Mouse (Mus musculus) brown adipose tissue, adult 24 weeks (tissue): ENCODE measurements around the gene Shd. TPM values are rescaled to one million over a fixed set of nuclear protein-coding genes. Genes with fewer than 3 reads are reported as not detected.

Experiments used
- H3K27ac ChIP-seq: fragments of 200-500 bp; replicated peaks from 2 replicates; pipeline ENCODE4 v1.5.1; 2012; ENCODE audit warnings: low read depth, mild to moderate bottlenecking, low read length
- H3K4me1 ChIP-seq: fragments of 200-500 bp; 2 replicates; pipeline ENCODE4 v1.6.1; 2012; ENCODE audit warnings: low read length, mixed read lengths; ENCODE audit not compliant: control insufficient read depth, insufficient read depth, insufficient read length
- H3K4me3 ChIP-seq: fragments of 200-500 bp; 2 replicates; pipeline ENCODE4 v1.5.1; 2012; ENCODE audit warnings: low read depth, mild to moderate bottlenecking, low read length, moderate library complexity; ENCODE audit not compliant: insufficient read depth
- polyA plus RNA-seq: library from polyadenylated mRNA; stranded (reverse); fragments of >200 nt; gene quantifications from 2 replicates; pipeline ENCODE4 v1.2.4, GENCODE M21; 2012; ENCODE audit not compliant: missing spikeins, insufficient read depth, insufficient read length

Gene Shd
- polyA plus RNA-seq, 1 experiment, result not detected

GRCm38 (mm10) chr17:56009088-56009961, 39.1 kb downstream of the Shd start:
- Histone ChIP-seq H3K4me1 (0 out of 2 replicates have a peak, but pooled peaks cover 3% of the 10 kb centered on the region), H3K4me3 (peak overlapping the region; percentile 83), H3K27ac (no peak overlapping the region)

DNA sequence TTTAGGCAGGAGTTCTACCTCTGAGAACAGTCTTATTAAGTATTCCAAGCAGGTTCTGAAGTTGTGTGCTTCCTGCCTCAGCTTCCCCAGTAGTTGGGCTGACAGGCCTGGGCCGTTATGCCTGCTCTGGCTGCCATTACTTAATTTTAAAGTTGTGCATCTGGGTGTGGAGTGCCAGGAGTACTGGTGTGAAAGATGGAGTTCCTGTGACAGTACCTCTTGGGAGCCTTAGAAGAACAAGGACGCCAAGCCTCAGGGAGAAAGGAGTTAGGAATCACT, 39.6 kb downstream of the Shd start:
- Histone ChIP-seq H3K4me1 (0 out of 2 replicates have a peak, but pooled peaks cover 3% of the 10 kb centered on the region), H3K27ac (no peak overlapping the region), H3K4me3 (peak overlapping the region; percentile 83)

- Histone ChIP-seq H3K27ac (no peak overlapping the region), H3K4me3 (peak overlapping the region; percentile 83; the same call in 1 of the 2 replicates), H3K4me1 (0 out of 2 replicates have a peak, but pooled peaks cover 3% of the 10 kb centered on the region)
Observed at GRCm38 (mm10) chr17:56010255-56010654, 40.0 kb downstream of the Shd start.

- Histone ChIP-seq H3K4me3 (no peak overlapping the region; the same call in 1 of the 2 replicates), H3K27ac (no peak overlapping the region), H3K4me1 (0 out of 2 replicates have a peak, but pooled peaks cover 3% of the 10 kb centered on the region)
Observed at GRCm38 (mm10) chr17:56010681-56011080, 40.4 kb downstream of the Shd start.

GRCm38 (mm10) chr17:56011441-56011840, 41.2 kb downstream of the Shd start:
- no peak overlapping the region for H3K4me3 ChIP-seq
- H3K27ac ChIP-seq, result no peak overlapping the region
- H3K4me1 ChIP-seq, result 0 out of 2 replicates have a peak, but pooled peaks cover 3% of the 10 kb centered on the region

DNA sequence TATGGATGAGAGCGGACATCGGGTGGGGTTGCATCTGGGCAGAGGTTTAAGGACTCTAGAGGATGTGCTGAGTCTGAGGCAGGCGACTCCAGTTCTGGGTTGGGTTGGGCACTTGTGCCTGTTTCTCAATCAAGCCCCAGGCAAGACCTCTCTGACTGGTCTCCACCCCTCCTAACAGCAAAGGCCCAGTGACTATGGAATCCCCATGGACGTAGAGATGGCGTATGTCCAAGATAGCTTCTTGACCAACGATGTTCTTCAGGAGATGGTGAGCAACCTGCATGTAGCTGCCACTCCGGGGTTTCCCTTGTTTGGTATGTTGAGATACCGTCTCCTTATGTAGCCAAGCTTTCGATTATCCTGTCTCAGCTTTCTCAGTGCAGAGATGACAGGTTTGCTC, 45.0 kb downstream of the Shd start:
- Histone ChIP-seq H3K4me3 (no peak overlapping the region), H3K27ac (no peak overlapping the region), H3K4me1 (no peaks in the 10 kb centered on the region)

GRCm38 (mm10) chr17:56016382-56016781, 46.1 kb downstream of the Shd start:
- no peak overlapping the region for H3K4me3 ChIP-seq
- peaks cover 3% of the 10 kb centered on the region; the same call in 1 of the 2 replicates for H3K4me1 ChIP-seq
- no peak overlapping the region for H3K27ac ChIP-seq

DNA sequence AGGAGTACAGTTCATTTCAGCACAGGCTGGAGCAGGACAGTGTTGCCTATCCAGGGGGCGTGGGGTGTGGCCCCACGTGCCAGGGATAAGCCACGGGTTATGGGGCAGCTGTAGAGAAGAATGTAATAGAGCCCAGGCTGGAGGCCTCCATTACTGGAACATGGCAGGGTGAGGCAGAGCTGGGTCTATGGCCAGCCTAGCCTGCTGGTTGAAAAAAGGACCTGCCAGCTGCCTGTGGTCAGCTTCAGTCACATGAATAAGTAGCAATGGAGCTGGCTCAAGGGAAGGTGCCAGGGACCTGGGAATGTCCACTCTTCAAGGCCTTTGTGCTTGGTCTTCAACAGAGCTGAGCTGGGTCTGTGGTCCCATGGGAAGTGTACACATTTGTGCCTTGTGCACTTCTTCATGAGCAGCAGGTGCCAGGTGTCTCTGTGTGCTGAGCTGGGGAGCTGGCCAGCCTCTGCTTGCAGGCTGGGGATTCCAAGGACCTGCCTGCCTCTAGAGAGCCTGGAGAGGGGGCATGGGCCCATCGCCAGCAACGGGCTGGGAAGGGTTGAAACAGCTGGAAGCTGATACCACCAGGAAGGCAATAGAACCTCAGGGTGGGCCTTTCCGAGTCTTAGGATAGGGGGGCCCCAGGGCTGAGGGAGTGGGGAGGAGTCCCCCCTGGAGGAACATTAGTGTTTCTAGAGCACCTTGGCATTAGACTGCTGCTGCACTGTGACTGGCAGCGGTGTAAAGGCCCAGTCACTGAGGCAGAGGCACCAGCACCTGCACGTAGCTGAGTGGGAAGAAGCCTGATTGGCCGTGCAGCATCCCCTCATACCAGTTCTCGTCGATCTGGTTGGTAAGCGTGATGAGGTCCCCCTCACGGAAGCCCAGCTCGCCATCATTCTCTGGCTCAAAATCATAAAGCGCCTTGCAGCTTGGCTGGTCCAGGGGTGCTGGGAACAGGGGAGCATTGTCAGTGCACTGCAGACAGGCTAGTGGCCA, 46.8 kb downstream of the Shd start:
- Histone ChIP-seq H3K27ac (no peak overlapping the region), H3K4me3 (no peak overlapping the region), H3K4me1 (peaks cover 9% of the 10 kb centered on the region)

- Histone ChIP-seq H3K27ac (no peak overlapping the region), H3K4me1 (peaks cover 14% of the 10 kb centered on the region), H3K4me3 (no peak overlapping the region)
Observed at GRCm38 (mm10) chr17:56017848-56018247, 47.6 kb downstream of the Shd start.

DNA sequence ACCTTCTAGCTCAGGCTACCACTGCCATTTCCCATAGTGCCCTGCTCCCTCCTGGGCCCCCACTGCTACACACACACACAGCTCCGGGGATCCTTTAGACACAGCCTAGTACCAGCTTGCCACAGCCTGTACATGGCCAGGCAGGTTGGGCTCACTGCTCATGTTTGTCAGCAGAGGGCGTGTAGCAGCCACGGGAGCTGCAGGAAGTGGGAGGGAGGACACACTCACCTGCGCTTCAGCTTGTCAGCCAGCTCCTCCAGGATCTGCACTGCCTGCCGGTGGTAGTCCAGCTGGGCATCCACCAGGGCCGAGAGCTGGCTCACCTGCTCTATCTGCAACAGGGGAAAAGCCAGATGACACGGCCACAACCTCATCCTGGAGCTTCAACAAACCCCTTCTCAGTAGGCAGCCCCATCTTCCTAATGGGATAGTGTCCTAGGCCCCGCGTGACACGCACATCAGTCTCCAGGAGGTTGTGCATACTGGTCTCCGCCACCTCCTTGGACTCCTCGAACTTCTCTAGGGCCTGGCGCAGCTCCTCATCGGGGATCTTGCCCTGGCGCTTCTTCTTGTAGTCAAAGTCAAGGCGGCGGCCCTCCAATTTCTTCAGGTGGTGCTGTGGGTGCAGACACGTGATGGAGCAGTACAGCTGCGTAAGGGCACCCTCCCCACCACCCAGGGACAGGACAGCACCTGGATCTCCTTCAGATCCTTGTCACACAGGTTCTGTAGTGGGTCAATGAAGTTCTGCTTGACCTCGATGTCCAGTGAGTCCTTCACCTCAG, 48.3 kb downstream of the Shd start:
- H3K4me3 ChIP-seq, result no peak overlapping the region
- H3K27ac ChIP-seq, result no peak overlapping the region
- H3K4me1 ChIP-seq, result peaks cover 20% of the 10 kb centered on the region

DNA sequence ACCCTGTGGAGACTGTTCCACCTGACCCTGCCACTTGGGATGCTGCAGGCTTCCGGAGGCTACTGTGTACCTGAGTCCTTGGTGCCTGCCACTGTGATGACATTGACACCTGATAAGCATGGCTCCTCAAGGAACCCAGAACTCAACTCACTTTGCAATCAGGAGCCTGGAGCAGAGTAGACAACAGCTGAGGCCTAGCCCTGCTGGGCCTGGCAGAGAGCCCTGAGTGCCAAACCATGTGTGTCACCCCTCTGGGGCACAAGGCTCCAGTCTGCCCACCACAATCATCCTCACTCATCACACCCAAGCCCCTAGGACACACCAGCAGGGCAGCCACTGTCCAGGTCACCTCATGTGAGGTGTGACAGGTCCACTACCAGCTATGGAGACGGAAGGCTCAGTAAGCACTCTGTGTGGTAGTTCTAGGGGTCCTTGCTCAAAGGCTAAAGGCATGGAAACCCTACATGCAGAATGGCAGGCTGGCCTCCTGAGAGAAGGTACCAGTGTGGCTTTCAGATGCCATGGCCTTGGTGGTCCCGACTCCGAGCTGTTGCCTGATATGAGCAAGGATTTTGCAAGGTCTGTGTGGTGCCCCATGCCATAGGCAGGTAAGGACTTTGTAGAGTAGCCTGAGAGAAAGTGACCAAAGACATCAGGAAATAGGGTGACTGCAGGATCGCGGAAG, 50.3 kb downstream of the Shd start:
- Histone ChIP-seq H3K4me1 (peaks cover 37% of the 10 kb centered on the region), H3K27ac (no peak overlapping the region), H3K4me3 (no peak overlapping the region)

GRCm38 (mm10) chr17:56021161-56021910, 51.1 kb downstream of the Shd start:
- peaks cover 39% of the 10 kb centered on the region for H3K4me1 ChIP-seq
- H3K4me3 ChIP-seq, result no peak overlapping the region
- no peak overlapping the region for H3K27ac ChIP-seq

- Histone ChIP-seq H3K4me3 (no peak overlapping the region), H3K27ac (no peak overlapping the region), H3K4me1 (peaks cover 50% of the 10 kb centered on the region)
Observed at GRCm38 (mm10) chr17:56022131-56022988, 52.1 kb downstream of the Shd start.
